Mouse (Mus musculus) urinary bladder, adult 18-20 months (tissue): ENCODE results near the gene Col4a4.

Experiments
- DNase-seq, 2 experiments: peaks; one replicate each; pipeline ENCODE4 v3.0.0; 2022; ENCODE audit warnings: low spot score in 2 of 2, mixed read lengths in 2 of 2

The Col4a4 gene

DNA sequence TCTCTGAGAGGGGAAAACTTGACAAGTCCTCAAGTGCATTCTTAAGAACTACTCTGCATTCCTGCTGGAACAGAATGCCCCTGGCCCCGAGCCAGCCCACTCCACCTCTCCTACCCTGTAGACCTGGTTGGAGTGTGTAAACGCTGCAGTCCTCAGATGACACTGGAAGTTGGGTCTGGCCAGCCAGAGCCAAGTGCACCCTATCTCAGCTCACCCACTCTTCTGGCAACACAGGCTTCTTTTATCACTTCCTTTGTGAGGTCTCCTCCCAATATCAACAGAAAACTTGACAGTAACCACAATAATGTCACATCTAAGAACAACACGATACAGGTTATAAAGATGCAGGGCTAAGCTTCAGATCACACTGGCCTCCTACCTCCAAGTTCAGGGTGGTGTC lies 8.7 kb downstream of the Col4a4 start:
- DNase-seq: no peak

DNA sequence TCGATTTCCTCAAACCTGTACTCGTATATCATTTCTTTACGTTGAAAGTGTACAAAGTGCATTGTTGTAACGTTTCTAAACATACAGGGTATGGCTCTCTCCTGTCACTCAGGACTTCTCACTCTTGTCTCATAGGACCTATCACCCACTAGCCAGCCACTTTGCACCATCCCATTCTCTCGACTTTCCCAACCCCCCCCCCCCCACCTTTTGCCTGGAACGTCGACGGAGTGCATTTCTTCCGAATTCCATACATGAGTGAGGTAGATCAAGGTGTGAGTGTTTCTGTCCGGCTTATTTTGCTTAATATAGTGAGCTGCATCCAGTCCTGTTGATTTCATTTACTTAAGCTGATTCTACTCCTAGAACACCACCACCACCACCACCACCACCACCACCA lies 9.3 kb downstream of the Col4a4 start:
- no peak for DNase-seq

DNA sequence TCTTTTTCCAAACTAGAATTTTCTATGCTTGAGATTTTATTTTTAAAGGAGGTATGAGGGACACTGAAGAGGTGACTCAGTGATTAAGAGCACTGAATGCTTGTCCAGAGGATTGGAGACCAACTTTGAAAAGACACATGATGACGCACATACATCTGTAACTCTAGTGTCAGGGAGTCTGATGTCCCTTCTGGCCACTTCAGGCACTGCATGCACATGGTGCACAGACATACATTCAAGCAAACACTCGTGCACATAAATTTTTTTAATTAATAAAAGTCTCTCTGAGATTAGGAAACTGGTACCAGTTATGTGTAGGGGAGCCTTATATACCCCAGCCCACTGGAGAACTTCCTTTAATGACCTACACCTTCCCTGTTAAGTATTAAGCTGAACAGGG lies 10.5 kb downstream of the Col4a4 start:
- no peak for DNase-seq

DNA sequence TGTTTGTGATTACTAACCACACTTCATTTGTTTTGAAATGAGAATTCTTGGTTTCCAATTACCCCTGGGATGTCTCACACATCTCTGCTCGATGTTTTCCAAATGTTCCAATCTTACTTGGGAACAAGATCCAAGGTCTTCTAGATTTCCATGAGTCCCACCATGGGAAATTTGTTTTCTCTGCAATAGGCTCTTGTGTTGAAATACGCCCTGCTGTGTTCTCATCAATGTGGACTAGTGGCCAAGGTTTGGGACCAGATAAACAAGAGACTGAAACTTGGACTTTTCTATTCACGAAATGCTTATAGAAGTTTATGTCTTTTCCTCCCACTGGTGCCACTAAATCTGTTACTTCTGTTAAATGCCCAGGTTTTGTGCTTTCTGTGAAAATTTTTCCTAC lies 11.0 kb downstream of the Col4a4 start:
- DNase-seq: no peak

DNA sequence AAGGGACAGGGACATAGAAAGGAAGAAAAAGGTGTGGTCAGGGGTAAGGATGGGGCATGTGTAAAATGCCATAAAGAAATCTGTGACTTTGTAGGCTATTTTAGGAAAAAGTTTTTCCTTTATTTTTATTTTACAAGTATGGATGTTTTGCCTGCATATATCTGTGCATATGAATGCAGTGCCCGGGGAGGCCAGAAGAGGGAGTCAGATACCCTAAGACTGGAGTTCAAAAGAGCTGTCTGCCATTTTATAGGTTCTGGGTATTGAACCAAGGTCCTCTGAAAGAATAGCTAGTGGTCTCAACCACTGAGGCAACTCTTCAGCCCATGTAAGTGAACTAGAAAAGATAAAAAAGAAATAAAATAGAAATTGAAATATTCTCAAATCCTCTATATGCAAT lies 14.9 kb downstream of the Col4a4 start:
- DNase-seq: no peak

DNA sequence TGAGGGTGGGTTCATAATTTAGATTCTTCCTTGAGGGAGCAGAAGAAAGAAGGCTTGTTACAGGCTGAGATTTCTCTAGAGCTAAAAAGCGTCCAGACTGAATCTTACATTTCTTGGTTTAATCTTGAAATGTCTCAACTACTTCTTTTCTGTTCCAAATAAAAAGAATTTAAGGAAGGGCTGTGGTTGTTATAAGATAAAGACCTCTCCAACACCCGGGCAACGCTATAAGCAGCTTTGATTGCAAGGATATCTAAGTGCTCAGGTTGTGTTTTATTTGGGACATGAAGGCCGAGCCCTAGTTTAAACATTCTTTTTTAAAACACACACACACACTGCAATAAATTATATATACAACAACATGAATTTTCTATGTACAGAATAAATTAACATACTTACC lies 17.2 kb downstream of the Col4a4 start:
- DNase-seq: no peak

DNA sequence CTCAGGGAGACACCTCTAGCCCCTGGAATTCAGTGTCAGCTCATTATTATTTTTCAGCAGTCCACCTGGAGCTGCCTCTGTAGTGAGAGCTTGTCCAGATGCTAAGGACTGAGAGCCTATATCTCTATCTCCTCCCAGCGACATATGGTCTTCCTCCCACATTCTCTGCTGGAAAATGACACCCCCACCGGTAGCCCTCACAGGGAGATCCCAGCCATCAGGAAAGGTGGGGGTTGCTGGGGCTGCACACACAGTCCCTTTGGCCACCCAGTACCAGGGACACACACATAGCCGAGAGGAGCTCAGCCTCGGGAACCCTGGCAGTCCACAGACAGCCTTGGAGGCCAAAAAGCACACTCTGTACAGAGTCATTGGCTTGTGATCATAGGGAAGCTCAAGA lies 26.4 kb downstream of the Col4a4 start:
- no peak for DNase-seq

DNA sequence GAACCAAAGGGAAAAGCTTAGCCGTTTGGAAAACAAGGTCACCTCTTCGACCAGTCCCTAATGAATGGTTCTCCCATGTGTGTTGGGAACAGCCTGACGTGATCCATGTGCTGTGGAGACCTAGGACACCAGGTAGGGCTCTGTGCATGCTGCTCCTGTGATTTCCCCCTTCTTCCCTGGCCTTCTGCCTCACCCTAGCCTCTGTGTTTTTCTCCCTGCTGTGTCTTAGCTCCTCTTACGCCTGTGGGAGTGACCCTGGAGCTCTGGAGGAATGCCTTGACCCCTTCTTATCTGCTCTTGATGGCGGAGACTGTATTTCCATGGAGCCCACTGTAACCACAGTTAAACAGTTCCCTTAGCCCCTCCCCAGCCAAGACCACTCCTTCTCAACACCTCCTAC lies 31.8 kb downstream of the Col4a4 start:
- no peak for DNase-seq

DNA sequence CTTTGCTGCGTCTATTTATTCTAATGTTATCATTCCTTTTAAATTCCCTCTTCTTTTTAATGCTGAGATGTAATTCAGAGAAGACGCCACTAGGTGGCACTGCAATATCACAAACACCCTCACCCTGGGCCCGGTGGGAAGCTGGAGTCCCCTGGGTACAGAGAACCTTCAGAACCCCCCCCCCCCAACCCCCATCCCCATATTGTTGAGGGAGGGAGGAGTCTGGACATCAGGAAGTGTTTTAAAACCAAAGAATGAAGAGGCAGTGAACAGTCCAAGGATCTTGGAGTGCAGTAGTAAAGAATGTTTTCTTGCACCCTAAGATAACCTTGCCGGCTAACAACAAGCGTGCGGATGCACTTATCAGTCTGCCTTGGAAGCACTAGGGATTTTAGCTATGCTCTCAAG lies 32.2 kb downstream of the Col4a4 start:
- no peak for DNase-seq

DNA sequence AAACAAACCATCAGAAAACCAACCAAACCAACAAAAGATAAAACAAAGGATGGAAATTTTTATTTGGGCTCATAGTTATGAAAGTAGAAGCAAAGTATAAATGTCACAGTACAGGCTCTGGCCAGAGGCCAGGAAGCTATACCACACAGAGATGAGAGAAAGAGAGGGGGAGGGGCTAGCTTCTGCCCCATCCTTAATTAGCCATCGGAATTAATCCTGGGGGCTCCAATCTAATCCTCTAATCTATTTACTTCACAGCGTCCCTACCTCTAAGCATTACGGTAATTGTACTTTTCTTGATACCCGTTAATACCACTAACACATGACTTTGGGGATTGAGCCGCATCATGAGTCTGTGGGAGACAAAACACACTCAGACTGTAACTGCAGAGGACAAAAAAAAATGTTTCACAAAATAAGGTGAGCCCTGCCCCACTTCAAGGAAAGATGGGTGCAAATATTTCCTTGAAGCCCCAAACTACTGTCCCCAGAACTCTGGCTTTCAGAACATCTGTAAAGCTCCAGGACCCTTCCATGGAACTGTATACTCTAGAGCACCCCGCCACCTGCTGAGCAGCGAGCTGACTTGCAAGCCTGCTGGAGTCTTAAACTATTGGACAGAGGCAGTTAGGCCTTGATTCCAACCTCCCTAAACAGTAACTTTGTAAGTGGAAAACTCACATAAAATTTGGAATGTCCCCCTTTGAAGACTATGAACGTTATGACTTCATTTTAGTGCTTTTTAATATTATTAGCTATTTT lies 41.3 kb downstream of the Col4a4 start:
- no peak for DNase-seq

DNA sequence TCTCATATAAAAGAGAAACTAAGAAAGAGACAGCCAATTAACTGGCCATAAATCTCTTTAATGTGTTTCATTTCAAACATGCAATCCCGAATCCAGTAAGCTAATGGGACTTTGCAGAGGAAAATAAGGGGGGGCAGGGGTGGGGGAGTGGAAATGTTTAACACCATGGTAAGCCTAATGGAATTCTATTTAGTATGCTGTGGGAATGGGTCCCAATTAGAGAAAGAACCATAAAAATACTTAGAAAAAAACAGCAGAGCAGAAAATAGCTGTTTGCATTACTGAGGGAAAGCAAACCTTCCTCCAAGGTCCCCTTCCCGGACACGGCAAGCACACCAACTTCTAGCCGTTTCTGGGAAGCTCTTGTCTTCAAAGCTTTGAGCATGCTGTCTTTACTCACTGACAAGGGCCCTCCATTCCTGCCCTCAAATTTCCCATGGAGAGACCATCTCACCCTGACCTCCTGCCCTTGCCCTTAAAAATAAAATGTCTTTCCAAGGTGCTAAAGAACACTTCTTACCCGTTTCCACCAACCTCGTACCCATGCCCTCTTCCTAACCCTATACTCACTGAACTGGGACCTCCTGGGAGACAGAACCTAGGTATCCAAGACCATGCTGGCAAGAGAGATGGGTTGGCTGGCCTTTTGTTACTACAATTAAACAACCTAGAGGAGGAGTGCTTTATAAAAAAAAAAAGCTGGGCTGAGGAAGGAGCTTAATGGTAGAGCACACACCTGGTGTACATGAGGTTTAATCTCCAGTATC lies 42.0 kb downstream of the Col4a4 start:
- DNase-seq: no peak

DNA sequence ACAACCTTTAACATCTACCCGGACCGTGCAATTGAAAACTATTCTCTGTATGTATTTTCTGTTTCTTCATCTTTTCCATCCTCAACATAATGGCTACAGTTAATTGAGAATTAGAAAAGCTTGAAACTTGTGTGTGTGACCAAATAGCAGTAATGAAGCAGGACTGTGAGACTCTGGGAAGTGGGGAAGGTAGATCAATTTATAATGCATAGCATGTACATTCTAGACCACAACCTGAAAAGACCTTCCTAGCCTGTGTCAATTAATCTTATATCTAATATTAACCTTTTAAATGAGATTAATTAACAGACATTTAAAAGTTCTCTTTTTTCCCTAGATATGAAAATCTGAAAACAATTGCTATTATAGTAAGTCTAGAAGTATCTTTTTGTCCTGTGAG lies 42.7 kb downstream of the Col4a4 start:
- no peak for DNase-seq

DNA sequence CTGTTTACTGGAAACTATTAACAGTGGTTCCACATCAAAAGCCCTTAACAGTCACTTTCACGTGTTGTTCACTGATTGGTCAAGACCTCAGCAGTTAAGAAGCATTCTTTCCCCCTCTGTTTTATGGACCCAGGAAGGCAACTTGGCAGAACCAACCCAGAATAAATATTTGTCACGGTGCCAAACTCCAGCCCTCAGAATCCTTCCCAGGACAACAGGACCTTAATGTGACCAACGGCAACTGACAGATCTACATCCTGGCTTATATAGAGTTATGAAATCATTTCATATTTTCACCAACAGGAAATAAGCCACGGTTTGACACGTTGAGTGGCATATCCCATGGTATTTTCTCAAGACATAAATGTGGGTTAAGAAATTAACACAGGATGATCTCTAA lies 46.6 kb downstream of the Col4a4 start:
- DNase-seq: no peak

DNA sequence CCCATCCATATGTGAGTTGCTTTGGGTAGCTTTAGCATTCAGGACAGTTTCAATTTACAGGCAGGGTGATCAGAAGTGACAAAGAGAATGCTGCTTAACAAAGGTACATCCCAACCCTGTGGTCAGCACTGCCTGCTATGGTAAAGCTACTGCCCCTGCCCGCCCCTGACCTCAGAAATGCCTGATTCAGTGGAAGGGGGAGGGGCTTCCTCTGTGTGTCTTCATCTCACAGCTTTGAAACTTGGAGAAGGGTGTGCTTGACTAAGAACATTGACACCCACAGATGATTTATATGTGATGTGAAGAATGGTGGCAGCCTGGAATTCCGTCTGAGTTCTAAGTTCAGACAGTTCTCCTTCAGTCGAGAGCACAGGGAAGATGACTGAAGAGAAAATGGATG lies 48.8 kb downstream of the Col4a4 start:
- no peak for DNase-seq

DNA sequence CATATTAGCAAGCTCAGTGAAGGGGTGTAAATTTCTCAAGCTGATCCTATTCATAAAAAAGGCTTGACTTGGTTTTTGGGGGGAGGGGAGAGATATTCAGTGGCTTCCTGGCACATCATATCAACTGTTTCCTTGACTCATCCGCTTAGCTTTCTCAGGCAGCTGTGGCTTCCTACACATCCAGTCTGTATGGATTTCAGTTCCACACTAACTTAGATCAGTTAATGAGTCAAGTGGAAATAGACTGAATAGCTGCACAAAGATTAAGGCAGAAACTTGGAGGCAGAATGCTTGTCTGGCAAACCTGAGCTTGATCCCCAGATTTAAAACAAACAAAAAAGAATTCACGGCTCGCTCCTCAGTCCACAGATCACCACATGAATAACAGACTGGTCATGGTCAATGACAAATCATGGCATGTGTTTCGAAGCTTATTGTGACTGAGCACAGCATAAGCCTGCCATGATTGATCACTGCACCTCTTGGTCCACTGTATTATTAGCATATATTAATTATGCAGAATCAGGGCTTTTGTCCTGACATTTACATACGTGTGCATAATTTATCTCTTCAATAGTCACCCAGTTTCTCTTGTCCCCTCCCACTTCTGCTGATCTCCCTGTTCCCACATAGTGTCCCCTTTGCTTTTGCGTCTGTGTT lies 50.0 kb downstream of the Col4a4 start:
- DNase-seq: no peak

DNA sequence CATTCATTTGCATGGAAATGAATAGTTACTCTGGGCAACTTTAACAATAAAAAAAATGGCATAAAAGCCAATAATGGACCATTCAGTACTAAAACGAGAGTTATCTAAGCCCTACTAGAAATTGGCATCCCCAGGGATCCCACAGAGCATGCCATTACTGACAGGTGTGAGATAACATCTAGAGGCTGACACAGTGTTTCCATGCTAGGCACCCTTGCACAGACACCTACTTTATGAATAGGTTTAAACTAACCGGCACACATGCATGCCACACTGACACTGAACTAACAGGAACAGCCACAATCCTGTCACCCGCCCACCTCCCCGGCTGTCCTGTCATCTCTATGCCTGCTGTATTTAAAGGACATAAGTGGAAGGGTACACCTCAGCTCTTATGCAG lies 58.7 kb downstream of the Col4a4 start:
- DNase-seq: no peak

DNA sequence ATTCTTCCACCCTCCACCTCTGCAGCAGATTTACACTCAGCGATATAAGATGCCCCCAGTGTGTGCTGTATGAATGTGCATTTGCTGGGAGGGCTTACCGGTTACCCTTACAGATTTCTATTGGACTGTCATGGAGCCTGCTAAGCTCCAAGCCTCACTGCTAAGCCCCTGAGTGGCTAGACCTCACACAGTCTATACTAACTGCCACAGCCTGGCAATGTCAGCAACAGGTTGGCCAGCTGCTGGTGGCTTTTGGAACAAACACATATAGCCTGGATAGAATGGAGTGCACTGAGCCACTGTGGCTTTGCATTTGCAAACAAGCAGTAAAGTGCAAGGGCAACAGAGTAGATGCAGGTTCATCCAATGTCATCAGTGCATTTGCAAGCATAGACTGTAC lies 94.7 kb downstream of the Col4a4 start:
- DNase-seq: no peak

DNA sequence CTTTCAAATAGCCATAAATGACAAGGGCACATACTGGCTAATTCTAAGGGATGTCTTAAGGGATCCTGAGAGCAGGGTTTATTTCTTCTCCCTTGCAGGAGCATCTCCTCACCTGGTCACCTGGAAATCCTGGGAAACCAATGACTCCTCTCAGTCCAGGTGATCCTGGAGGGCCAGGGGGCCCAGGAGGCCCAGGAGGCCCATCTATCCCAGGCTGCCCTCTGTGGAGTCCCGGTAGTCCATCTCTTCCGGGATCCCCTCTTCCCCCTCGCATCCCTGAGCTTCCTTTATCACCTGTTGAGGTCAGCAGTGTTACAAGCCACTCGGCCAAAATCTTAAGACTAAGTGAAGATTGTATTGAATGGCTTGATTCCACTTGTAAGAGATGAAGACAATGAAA lies 100.3 kb downstream of the Col4a4 start:
- DNase-seq: no peak

DNA sequence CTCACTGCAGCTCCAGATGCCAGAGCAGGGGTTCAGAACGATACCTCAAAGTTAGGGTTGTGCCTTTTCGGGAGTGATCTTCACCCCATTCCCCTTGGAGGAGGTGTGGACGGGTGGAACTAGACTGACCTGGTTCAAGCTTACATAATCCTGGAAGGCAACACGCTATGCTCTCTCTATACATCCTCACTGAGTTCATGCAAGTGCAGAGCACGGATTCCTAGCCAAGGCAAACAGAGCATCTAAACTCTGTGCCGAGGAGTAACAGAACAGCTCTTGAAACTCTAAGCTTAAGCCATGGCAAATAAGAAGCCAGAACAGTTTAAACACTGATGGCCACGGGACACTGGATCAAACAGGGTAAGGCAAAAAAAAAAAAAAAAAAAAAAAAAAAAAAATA lies 104.3 kb downstream of the Col4a4 start:
- DNase-seq: no peak

DNA sequence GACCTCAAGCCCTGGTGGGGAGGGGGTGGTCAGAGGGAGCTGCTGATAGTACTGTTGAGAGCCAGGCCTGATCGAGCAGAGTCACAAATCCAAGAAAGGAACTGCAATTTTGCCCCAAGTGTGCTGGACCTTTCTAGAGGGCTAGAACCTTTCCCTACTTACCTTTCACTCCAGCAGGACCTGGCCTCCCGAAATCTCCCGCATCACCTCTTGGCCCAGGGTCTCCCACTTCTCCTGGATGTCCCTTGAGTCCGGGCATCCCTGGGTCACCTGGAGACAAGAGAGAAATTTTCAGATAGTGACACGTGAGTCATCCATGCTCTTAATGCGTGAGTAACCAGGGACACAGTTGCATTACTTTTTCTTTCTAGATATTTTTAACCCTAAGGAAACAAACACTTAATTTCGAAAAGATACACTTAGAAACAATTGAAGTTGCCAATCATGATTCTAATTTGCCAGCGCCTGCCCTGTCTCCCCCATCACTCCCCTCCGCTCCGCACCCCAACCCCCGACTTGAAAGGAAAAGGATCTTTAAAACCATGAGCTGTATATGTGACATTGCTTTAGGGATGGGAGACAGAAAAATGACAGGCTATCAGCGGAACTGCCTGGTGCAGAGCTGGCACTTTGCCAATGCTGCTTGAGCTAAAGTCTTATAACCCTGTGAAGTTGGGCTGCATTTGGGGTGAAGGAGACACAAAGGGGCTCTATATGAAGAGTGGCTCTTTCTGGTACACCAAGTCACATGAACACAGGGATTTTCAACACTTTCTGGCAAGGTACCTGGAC lies 106.8 kb downstream of the Col4a4 start:
- no peak for DNase-seq

DNA sequence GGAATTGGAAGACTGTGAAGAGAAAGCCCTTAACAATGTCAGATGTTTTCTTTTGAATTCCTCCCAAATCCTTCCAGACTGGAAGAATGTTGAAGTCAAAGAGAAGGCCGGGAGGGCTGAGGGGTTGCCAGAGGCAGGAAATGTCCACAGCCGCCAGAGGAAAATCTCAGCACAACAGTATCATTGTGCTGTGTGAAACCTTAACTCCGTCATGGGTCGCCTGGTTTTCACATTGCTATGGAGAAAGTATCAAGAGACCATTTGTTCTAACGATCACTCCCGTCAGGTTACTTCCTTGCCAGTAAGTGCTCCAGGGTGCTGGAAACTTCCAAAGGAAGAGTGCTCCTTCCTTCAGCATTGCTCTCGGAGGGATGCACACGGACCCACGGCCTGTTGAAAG lies 109.9 kb downstream of the Col4a4 start:
- DNase-seq: no peak

DNA sequence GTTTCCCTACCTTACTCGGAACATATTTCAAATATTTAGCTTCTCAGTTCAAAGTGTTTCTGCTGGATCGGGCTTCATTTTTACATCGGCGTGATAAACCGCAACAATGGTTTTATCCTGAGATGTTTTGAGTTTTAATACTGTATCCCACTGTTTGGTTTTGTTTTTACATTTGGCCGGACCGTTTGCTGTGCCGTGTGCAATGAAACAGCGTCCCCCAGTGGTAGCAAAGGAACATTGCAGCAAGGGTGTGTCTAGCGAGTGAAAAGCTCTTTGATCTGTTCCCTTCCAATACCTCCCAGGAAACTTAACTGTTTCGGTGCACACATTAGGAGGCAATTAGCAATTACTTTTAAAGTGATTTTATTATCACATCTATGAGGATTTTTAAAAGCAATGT lies 110.4 kb downstream of the Col4a4 start:
- DNase-seq: no peak
